Mouse (Mus musculus) hindbrain, embryonic 14.5 days (tissue): ENCODE results near the gene Lxn. TPM values are rescaled to one million over a fixed set of nuclear protein-coding genes. Genes with fewer than 3 reads are reported as not detected.

Source experiments
- ATAC-seq: fragments of 200-750 bp; cut with Nextera tagmentation; 2 replicates; pipeline ENCODE4 v1.8.0; 2017; ENCODE audit warnings: moderate number of reproducible peaks, mild to moderate bottlenecking, moderate TSS enrichment, moderate library complexity; ENCODE audit not compliant: low FRiP score
- DNase-seq: peaks from one replicate; pipeline ENCODE4 v3.0.0-alpha.2; 2015; ENCODE audit warnings: low spot score
- H3K27ac ChIP-seq: fragments of 300-500 bp; sonication (generic); 2 replicates; pipeline ENCODE4 v1.5.1; 2014; ENCODE audit warnings: mild to moderate bottlenecking, moderate library complexity
- H3K27me3 ChIP-seq: fragments of 300-500 bp; sonication (generic); 2 replicates; pipeline ENCODE4 v1.6.1; 2014; ENCODE audit warnings: mild to moderate bottlenecking, low read length, mixed read lengths; ENCODE audit not compliant: control insufficient read depth, insufficient read depth
- H3K36me3 ChIP-seq: fragments of 300-500 bp; sonication (generic); replicated peaks from 2 replicates; pipeline ENCODE4 v1.6.1; 2014; ENCODE audit not compliant: control insufficient read depth, insufficient read depth
- H3K4me1 ChIP-seq: fragments of 300-500 bp; sonication (generic); replicated peaks from 2 replicates; pipeline ENCODE4 v1.6.1; 2014; ENCODE audit warnings: antibody characterized with exemption, low read length, mixed read lengths; ENCODE audit not compliant: control insufficient read depth, insufficient read depth
- H3K4me2 ChIP-seq: fragments of 300-500 bp; sonication (generic); replicated peaks from 2 replicates; pipeline ENCODE4 v1.6.1; 2014; ENCODE audit warnings: mild to moderate bottlenecking, moderate library complexity
- H3K4me3 ChIP-seq: fragments of 300-500 bp; sonication (generic); replicated peaks from 2 replicates; pipeline ENCODE4 v1.5.1; 2014; ENCODE audit warnings: mild to moderate bottlenecking, low read length
- H3K9ac ChIP-seq: fragments of 300-500 bp; sonication (generic); 2 replicates; pipeline ENCODE4 v1.6.1; 2014
- H3K9me3 ChIP-seq: fragments of 300-500 bp; sonication (generic); 2 replicates; pipeline ENCODE4 v1.6.1; 2016; ENCODE audit warnings: low read length; ENCODE audit not compliant: control insufficient read depth
- WGBS: fragments of 180-500 bp; shearing (Covaris S2); extraction: QIAGEN DNeasy Blood & Tissue Kit; methylation state at CpG from one replicate; pipeline ENCODE4 v1.1.7; 2014; 5-methylcytosine and 5-hydroxymethylcytosine counted together
- polyA plus RNA-seq: library from polyadenylated mRNA; unstranded; fragments of >200 nt; fragmentation: Nextera tagmentation; extraction: Ambion mirVana; gene quantifications from 2 replicates; pipeline ENCODE4 v1.2.1, GENCODE M21; 2014

Gene Lxn
- polyA plus RNA-seq, 1 experiment from 2014 or later: 204 TPM

DNA sequence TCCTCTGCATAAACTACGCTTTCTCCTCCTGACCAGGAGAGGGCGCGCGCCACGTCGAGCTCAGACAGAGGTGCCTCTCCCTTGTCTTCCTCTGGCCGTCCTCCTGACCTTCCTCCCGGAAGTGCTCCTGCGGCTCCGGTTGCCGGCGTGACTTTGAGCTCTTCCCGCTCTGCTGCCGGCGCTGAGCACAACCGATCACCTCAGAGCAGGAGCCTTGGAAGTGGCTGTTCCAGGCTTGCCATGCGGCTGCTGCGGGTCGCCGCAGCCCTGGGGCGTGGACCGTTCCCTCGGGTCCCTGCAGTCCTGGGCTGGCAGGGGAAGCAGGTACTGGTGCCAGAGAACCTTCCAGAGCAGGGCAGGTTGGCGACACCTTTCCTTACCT lies 33.7 kb downstream of the Lxn start, which contains the start of gene Gfm1:
Gene Gfm1 (plus strand): TSS at position 98 of the 382 bp plus-strand sequence.
- H3K9ac ChIP-seq: peak within 1 kb of the TSS; percentile 86
- DNase-seq: peak; percentile 87

DNA sequence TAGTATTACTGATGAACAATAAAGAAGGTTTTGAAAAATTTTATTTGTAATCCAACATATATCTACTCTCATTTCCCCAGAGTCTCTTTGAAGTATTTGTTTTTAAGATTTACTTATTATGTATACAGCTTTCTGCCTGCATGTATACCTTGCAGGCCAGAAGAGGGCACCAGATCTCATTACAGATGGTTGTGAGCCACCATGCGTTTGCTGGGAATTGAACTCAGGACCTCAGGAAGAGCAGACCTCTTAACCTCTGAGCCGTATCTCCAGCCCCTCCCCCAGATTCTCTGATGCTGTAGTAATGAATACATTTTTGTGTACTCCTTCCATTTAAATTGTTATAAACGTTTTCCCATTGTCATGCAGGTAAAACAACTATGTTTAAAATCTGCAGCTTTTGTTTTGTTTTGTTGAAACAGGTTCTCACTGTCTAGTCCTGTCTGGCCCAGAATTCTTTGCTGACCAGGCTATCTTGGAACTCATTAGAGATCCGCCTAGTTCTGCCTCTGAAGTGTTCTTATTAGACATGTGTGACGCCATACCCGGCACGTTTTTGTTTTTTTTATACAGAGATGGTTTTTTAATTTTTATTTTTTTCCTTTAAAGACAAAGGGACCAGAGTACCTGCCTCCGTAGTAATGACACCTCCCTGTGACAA lies 34.3 kb downstream of the Lxn start:
- ATAC-seq (peak; percentile 85), DNase-seq (peak; percentile 26)
- Histone ChIP-seq H3K27me3 (no peaks in the 10 kb centered on the region), H3K4me3 (peak overlapping the region; percentile 92), H3K27ac (no peak overlapping the region), H3K4me1 (peaks cover 8% of the 10 kb centered on the region; the same call in 1 of the 2 replicates), H3K9me3 (0 out of 2 replicates have a peak, but pooled peaks cover 20% of the 10 kb centered on the region), H3K4me2 (peak overlapping the region; percentile 80), H3K36me3 (peaks cover 26% of the 10 kb centered on the region), H3K9ac (peak overlapping the region; percentile 86)
- whole genome bisulfite sequencing: 35% methylated on average over 8 of the region's 8 CpGs

More for the DNA sequence above, 33.7 kb downstream of the Lxn start, which contains the start of gene Gfm1:
- H3K27me3 ChIP-seq: no peaks in the 10 kb centered on the region
- under 1% methylated on average over 24 of the region's 24 CpGs for WGBS
- H3K27ac ChIP-seq: peak within 1 kb of the TSS; percentile 21; the same call in 1 of the 2 replicates
- peak; percentile 96 for ATAC-seq
- H3K36me3 ChIP-seq: peaks cover 29% of the 10 kb centered on the region
- H3K4me1 ChIP-seq: peaks cover 8% of the 10 kb centered on the region; the same call in 1 of the 2 replicates
- H3K4me3 ChIP-seq: peak within 1 kb of the TSS; percentile 92
- 0 out of 2 replicates have a peak, but pooled peaks cover 20% of the 10 kb centered on the region for H3K9me3 ChIP-seq
- H3K4me2 ChIP-seq: peak within 1 kb of the TSS; percentile 80

Other genes with a start within 250 kb of the Lxn start
- gene Mlf1, start 89.8 kb downstream of the Lxn start, polyA plus RNA-seq: 28.7 and 45.3 TPM in 2 replicates
- gene Gm17402, start 88.8 kb downstream of the Lxn start, polyA plus RNA-seq: not detected in 2 replicates
- 34.3 and 35.6 TPM in 2 replicates for gene Gfm1, start 33.8 kb downstream of the Lxn start, polyA plus RNA-seq
- gene Rarres1, start 51.6 kb upstream of the Lxn start, polyA plus RNA-seq: 2.1 and 2.4 TPM in 2 replicates
- 35.4 and 37.3 TPM in 2 replicates for gene Mfsd1, start 118.8 kb upstream of the Lxn start, polyA plus RNA-seq